Mouse (Mus musculus): Measurements from ENCODE around the gene Fut1. TPM values are rescaled to one million over a fixed set of nuclear protein-coding genes. Genes with fewer than 3 reads are reported as not detected.

The Fut1 gene
- polyA plus RNA-seq, 1 experiment from 2014 or later = not detected

GRCm38 (mm10) chr7:45618316-45618715, 1.2 kb downstream of the Fut1 start:
- H3K4me1 ChIP-seq = no peaks in the 10 kb centered on the region
- no peaks in the 10 kb centered on the region for H3K36me3 ChIP-seq
- no peaks in the 10 kb centered on the region for H3K9me3 ChIP-seq
- no peak overlapping the region for H3K4me3 ChIP-seq
- no peak overlapping the region for H3K9ac ChIP-seq (replicated peaks)
- 88% methylated on average over 5 of the region's 5 CpGs for WGBS
- no peak overlapping the region for H3K27ac ChIP-seq (replicated peaks)
- H3K27me3 ChIP-seq = peaks cover 27% of the 10 kb centered on the region
- no peak overlapping the region for H3K4me2 ChIP-seq (replicated peaks)
- no peak for ATAC-seq (replicated peaks)

GRCm38 (mm10) chr7:45619592-45619991, 2.5 kb downstream of the Fut1 start:
- Histone ChIP-seq H3K9me3 (no peaks in the 10 kb centered on the region), H3K4me1 (no peaks in the 10 kb centered on the region), H3K27me3 (peaks cover 27% of the 10 kb centered on the region), H3K9ac (replicated peaks) (no peak overlapping the region), H3K27ac (replicated peaks) (no peak overlapping the region), H3K36me3 (no peaks in the 10 kb centered on the region), H3K4me2 (replicated peaks) (no peak overlapping the region), H3K4me3 (no peak overlapping the region)
- no peak for ATAC-seq (replicated peaks)
- WGBS = 87% methylated on average over 5 of the region's 5 CpGs

GRCm38 (mm10) chr7:45621443-45621842, 4.4 kb downstream of the Fut1 start, which contains the start of gene Izumo1:
Gene Izumo1, plus strand, starts transcription at chr7:45621811.
- no peak for ATAC-seq (replicated peaks)
- Histone ChIP-seq H3K4me1 (no peaks in the 10 kb centered on the region), H3K36me3 (no peaks in the 10 kb centered on the region), H3K27ac (replicated peaks) (no peak within 1 kb of the TSS), H3K27me3 (peaks cover 24% of the 10 kb centered on the region), H3K4me3 (no peak within 1 kb of the TSS), H3K4me2 (replicated peaks) (no peak within 1 kb of the TSS), H3K9ac (replicated peaks) (no peak within 1 kb of the TSS), H3K9me3 (no peaks in the 10 kb centered on the region)
- 35% methylated on average over 9 of the region's 9 CpGs for WGBS

- H3K4me3 ChIP-seq = no peak overlapping the region
- no peak overlapping the region for H3K9ac ChIP-seq (replicated peaks)
- 94% methylated on average over 11 of the region's 11 CpGs for WGBS
- no peaks in the 10 kb centered on the region for H3K9me3 ChIP-seq
- H3K4me1 ChIP-seq = peaks cover 5% of the 10 kb centered on the region; the same call in 1 of the 2 replicates
- H3K36me3 ChIP-seq = no peaks in the 10 kb centered on the region
- H3K4me2 ChIP-seq (replicated peaks) = no peak overlapping the region
- H3K27me3 ChIP-seq = peaks cover 7% of the 10 kb centered on the region; the same call in 1 of the 2 replicates
- ATAC-seq (replicated peaks) = no peak
- H3K27ac ChIP-seq (replicated peaks) = no peak overlapping the region
Observed at GRCm38 (mm10) chr7:45623507-45623906, 6.4 kb downstream of the Fut1 start.

GRCm38 (mm10) chr7:45624718-45625117, 7.6 kb downstream of the Fut1 start:
- Histone ChIP-seq H3K9me3 (no peaks in the 10 kb centered on the region), H3K27me3 (no peaks in the 10 kb centered on the region), H3K4me2 (replicated peaks) (no peak overlapping the region), H3K9ac (replicated peaks) (no peak overlapping the region), H3K4me3 (no peak overlapping the region), H3K27ac (replicated peaks) (no peak overlapping the region), H3K4me1 (peaks cover 5% of the 10 kb centered on the region; the same call in 1 of the 2 replicates), H3K36me3 (no peaks in the 10 kb centered on the region)
- 84% methylated on average over 3 of the region's 3 CpGs for WGBS
- ATAC-seq (replicated peaks) = no peak

GRCm38 (mm10) chr7:45625481-45625880, 8.4 kb downstream of the Fut1 start:
- H3K36me3 ChIP-seq = no peaks in the 10 kb centered on the region
- H3K4me3 ChIP-seq = no peak overlapping the region
- WGBS = 93% methylated on average over 8 of the region's 8 CpGs
- H3K4me2 ChIP-seq (replicated peaks) = no peak overlapping the region
- H3K9ac ChIP-seq (replicated peaks) = no peak overlapping the region
- no peak for ATAC-seq (replicated peaks)
- peaks cover 5% of the 10 kb centered on the region; the same call in 1 of the 2 replicates for H3K4me1 ChIP-seq
- no peaks in the 10 kb centered on the region for H3K27me3 ChIP-seq
- H3K9me3 ChIP-seq = no peaks in the 10 kb centered on the region
- H3K27ac ChIP-seq (replicated peaks) = no peak overlapping the region

GRCm38 (mm10) chr7:45626571-45627076, 9.5 kb downstream of the Fut1 start:
- H3K9ac ChIP-seq (replicated peaks) = no peak overlapping the region
- H3K4me3 ChIP-seq = no peak overlapping the region
- no peaks in the 10 kb centered on the region for H3K9me3 ChIP-seq
- peaks cover 5% of the 10 kb centered on the region; the same call in 1 of the 2 replicates for H3K4me1 ChIP-seq
- WGBS = 90% methylated on average over 7 of the region's 7 CpGs
- no peak overlapping the region for H3K4me2 ChIP-seq (replicated peaks)
- no peak overlapping the region for H3K27ac ChIP-seq (replicated peaks)
- H3K36me3 ChIP-seq = no peaks in the 10 kb centered on the region
- no peaks in the 10 kb centered on the region for H3K27me3 ChIP-seq
- ATAC-seq (replicated peaks) = no peak

- Histone ChIP-seq H3K36me3 (no peaks in the 10 kb centered on the region), H3K9me3 (no peaks in the 10 kb centered on the region), H3K4me3 (peak within 1 kb of the TSS; percentile 54), H3K9ac (replicated peaks) (peak within 1 kb of the TSS; percentile 70), H3K27ac (replicated peaks) (peak within 1 kb of the TSS; percentile 87), H3K4me2 (replicated peaks) (peak within 1 kb of the TSS; percentile 91), H3K4me1 (peaks cover 6% of the 10 kb centered on the region), H3K27me3 (no peaks in the 10 kb centered on the region)
- no peak for ATAC-seq (replicated peaks)
- WGBS = 92% methylated on average over 9 of the region's 9 CpGs
Observed at GRCm38 (mm10) chr7:45627261-45627660, 10.2 kb downstream of the Fut1 start, which contains the start of gene Rasip1. Gene Rasip1, plus strand, starts transcription at chr7:45627488.

GRCm38 (mm10) chr7:45628364-45629294, 11.5 kb downstream of the Fut1 start:
- Histone ChIP-seq H3K4me2 (replicated peaks) (peak overlapping the region; percentile 91), H3K4me1 (peaks cover 11% of the 10 kb centered on the region), H3K4me3 (peak overlapping the region; percentile 54), H3K9me3 (no peaks in the 10 kb centered on the region), H3K27me3 (no peaks in the 10 kb centered on the region), H3K36me3 (no peaks in the 10 kb centered on the region), H3K9ac (replicated peaks) (peak overlapping the region; percentile 70), H3K27ac (replicated peaks) (peak overlapping the region; percentile 87)
- ATAC-seq (replicated peaks) = peak; percentile 88
- WGBS = under 1% methylated on average over 105 of the region's 105 CpGs

- WGBS = 73% methylated on average over 23 of the region's 23 CpGs
- ATAC-seq (replicated peaks) = no peak
- Histone ChIP-seq H3K4me1 (peaks cover 11% of the 10 kb centered on the region), H3K9me3 (no peaks in the 10 kb centered on the region), H3K4me2 (replicated peaks) (no peak overlapping the region), H3K9ac (replicated peaks) (no peak overlapping the region), H3K27me3 (no peaks in the 10 kb centered on the region), H3K36me3 (no peaks in the 10 kb centered on the region), H3K4me3 (no peak overlapping the region), H3K27ac (replicated peaks) (no peak overlapping the region)
Observed at GRCm38 (mm10) chr7:45630064-45630907, 13.2 kb downstream of the Fut1 start.

- Histone ChIP-seq H3K4me1 (peaks cover 11% of the 10 kb centered on the region), H3K27me3 (no peaks in the 10 kb centered on the region), H3K4me3 (peak overlapping the region; percentile 19), H3K4me2 (replicated peaks) (peak overlapping the region; percentile 37), H3K27ac (replicated peaks) (no peak overlapping the region), H3K36me3 (peaks cover 8% of the 10 kb centered on the region; the same call in 1 of the 2 replicates), H3K9me3 (no peaks in the 10 kb centered on the region), H3K9ac (replicated peaks) (peak overlapping the region; percentile 29; the same call in 1 of the 2 replicates)
- ATAC-seq (replicated peaks) = no peak
- WGBS = 17% methylated on average over 35 of the region's 35 CpGs
Observed at GRCm38 (mm10) chr7:45632499-45632898, 15.4 kb downstream of the Fut1 start.
